Mouse (Mus musculus) forebrain, embryonic 11.5 days (tissue): ENCODE measurements around the gene Tpx2. TPM values are rescaled to one million over a fixed set of nuclear protein-coding genes. Genes with fewer than 3 reads are reported as not detected.
A peak's percentile ranks its signal among the peaks of the same experiment; 100 is the strongest.

Experiments
- ATAC-seq: fragments of 200-750 bp; cut with Nextera tagmentation; replicated peaks from 2 replicates; pipeline ENCODE4 v1.8.0; 2017; ENCODE audit warnings: moderate TSS enrichment; ENCODE audit not compliant: low FRiP score
- DNase-seq: peaks from one replicate; pipeline ENCODE4 v3.0.0-alpha.2; 2017; ENCODE audit warnings: low spot score
- H3K27ac ChIP-seq: fragments of 300-500 bp; sonication (generic); 2 replicates; pipeline ENCODE4 v1.5.1; 2014; ENCODE audit warnings: low read depth, low read length
- H3K27me3 ChIP-seq: fragments of 300-500 bp; sonication (generic); 2 replicates; pipeline ENCODE4 v1.6.1; 2014; ENCODE audit warnings: mild to moderate bottlenecking, low read length, mixed read lengths; ENCODE audit not compliant: control insufficient read depth, insufficient read depth
- H3K36me3 ChIP-seq: fragments of 300-500 bp; sonication (generic); 2 replicates; pipeline ENCODE4 v1.6.1; 2014; ENCODE audit warnings: mild to moderate bottlenecking, low read length, moderate library complexity, mixed read lengths; ENCODE audit not compliant: control insufficient read depth, insufficient read depth
- H3K4me1 ChIP-seq: fragments of 300-500 bp; sonication (generic); replicated peaks from 2 replicates; pipeline ENCODE4 v1.6.1; 2014; ENCODE audit warnings: low read length, mixed read lengths; ENCODE audit not compliant: control insufficient read depth, insufficient read depth
- H3K4me2 ChIP-seq: fragments of 300-500 bp; sonication (generic); 2 replicates; pipeline ENCODE4 v1.6.1; 2014; ENCODE audit warnings: low read depth, mild to moderate bottlenecking, low read length, moderate library complexity, mixed read lengths; ENCODE audit not compliant: severe bottlenecking
- H3K4me3 ChIP-seq: fragments of 300-500 bp; sonication (generic); 2 replicates; pipeline ENCODE4 v1.5.1; 2014; ENCODE audit warnings: low read depth, low read length
- H3K9ac ChIP-seq: fragments of 300-500 bp; sonication (generic); 2 replicates; pipeline ENCODE4 v1.6.1; 2014; ENCODE audit warnings: low read length
- H3K9me3 ChIP-seq: fragments of 300-500 bp; sonication (generic); 2 replicates; pipeline ENCODE4 v1.6.1; 2016; ENCODE audit warnings: low read length, mixed read lengths; ENCODE audit not compliant: control insufficient read depth
- WGBS: fragments of 180-500 bp; shearing (Covaris S2); extraction: QIAGEN DNeasy Blood & Tissue Kit; methylation state at CpG from one replicate; pipeline ENCODE4 v1.1.7; 2014; 5-methylcytosine and 5-hydroxymethylcytosine counted together
- microRNA-seq: library from miRNA; unstranded; fragments of <30 nt; microRNA quantifications from one replicate; pipeline ENCODE4, GENCODE M21; 2016; ENCODE audit not compliant: insufficient number of aligned reads
- polyA plus RNA-seq: library from polyadenylated mRNA; unstranded; fragments of >200 nt; fragmentation: Nextera tagmentation; extraction: Ambion mirVana; gene quantifications from 2 replicates; pipeline ENCODE4 v1.2.1, GENCODE M21; 2014

Tpx2 gene
- polyA plus RNA-seq, 1 experiment from 2014 or later, result 185 TPM

DNA sequence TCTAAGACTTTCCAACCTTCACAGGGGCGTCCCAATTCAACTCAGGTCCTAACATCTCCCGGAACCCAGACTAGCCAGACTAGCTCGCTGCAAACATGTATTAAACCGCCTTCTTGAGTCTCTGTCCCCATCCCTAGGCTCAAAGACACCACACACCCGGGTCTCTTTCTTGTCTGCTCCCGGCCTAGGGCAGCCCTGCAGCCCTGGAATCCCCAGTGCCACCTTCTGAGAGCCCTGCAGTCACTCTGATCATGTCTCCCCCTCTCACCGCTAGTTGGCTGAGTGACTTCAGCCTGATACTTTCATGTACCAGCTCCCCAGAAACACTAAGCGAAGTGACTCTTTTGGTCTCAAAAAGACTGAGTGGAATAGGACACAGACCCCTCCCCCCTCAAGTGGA lies 95.8 kb downstream of the Tpx2 start:
- H3K4me2 ChIP-seq, result peak overlapping the region; percentile 78
- peak overlapping the region; percentile 36 for H3K4me3 ChIP-seq
- DNase-seq (no peak), ATAC-seq (no peak)
- H3K27me3 ChIP-seq, result peaks cover 45% of the 10 kb centered on the region
- H3K36me3 ChIP-seq, result no peaks in the 10 kb centered on the region
- WGBS, result 7% methylated on average over 8 of the region's 8 CpGs
- no peak overlapping the region for H3K27ac ChIP-seq
- H3K9ac ChIP-seq, result peak overlapping the region; percentile 29; the same call in 1 of the 2 replicates
- no peaks in the 10 kb centered on the region for H3K9me3 ChIP-seq
- H3K4me1 ChIP-seq, result peaks cover 5% of the 10 kb centered on the region; the same call in 1 of the 2 replicates

DNA sequence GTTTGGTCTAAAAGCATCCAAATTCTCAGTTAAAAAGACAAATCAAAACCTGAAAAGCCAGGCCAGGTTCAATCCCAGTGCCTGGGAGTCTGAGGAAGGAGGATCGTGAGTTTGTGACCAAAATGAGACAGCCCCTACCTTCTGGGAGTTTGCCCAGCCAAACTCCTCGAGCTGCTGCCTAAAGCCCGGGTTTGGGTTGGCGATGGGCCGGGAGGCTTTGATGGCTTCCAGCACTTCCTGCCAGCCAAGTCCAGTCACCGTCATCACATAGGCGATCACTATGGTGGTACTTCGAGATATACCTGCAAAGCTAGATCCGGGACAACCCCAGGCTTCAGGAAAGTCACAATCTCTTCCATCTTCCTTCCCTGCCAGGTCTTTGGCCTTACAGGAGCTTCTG lies 96.2 kb downstream of the Tpx2 start:
- H3K36me3 ChIP-seq, result no peaks in the 10 kb centered on the region
- H3K9me3 ChIP-seq, result no peaks in the 10 kb centered on the region
- WGBS, result 63% methylated on average over 9 of the region's 9 CpGs
- ATAC-seq (no peak), DNase-seq (no peak)
- H3K4me3 ChIP-seq, result no peak overlapping the region
- H3K4me2 ChIP-seq, result no peak overlapping the region
- H3K27ac ChIP-seq, result no peak overlapping the region
- H3K9ac ChIP-seq, result no peak overlapping the region
- H3K27me3 ChIP-seq, result peaks cover 45% of the 10 kb centered on the region
- peaks cover 5% of the 10 kb centered on the region; the same call in 1 of the 2 replicates for H3K4me1 ChIP-seq

Small RNAs within 50 kb of the gene (microRNA-seq; reads per million reads assigned to microRNA genes)
- 6.7 reads per million for gene Mir5622

Other genes with a start within 250 kb of the Tpx2 start
- gene Defb45, start 248.6 kb upstream of the Tpx2 start, polyA plus RNA-seq, result not detected in 2 replicates
- gene Defb36, start 243.6 kb upstream of the Tpx2 start, polyA plus RNA-seq, result not detected in 2 replicates
- gene Defb25, start 224.9 kb upstream of the Tpx2 start, polyA plus RNA-seq, result not detected in 2 replicates
- 0.21 and 0.32 TPM in 2 replicates for gene Rem1, start 221.0 kb upstream of the Tpx2 start, polyA plus RNA-seq
- 110 and 112 TPM in 2 replicates for gene H13, start 178.5 kb upstream of the Tpx2 start, polyA plus RNA-seq
- 37.9 and 39.5 TPM in 2 replicates for gene Mcts2, start 160.9 kb upstream of the Tpx2 start, polyA plus RNA-seq
- 51.1 and 53.1 TPM in 2 replicates for gene Id1, start 111.7 kb upstream of the Tpx2 start, polyA plus RNA-seq
- gene Cox4i2, start 93.8 kb upstream of the Tpx2 start, polyA plus RNA-seq, result 4.6 and 5.5 TPM in 2 replicates
- gene Bcl2l1, start 16.2 kb upstream of the Tpx2 start, polyA plus RNA-seq, result 135 and 140 TPM in 2 replicates
- not detected in 2 replicates for gene Mylk2, start 63.4 kb downstream of the Tpx2 start, polyA plus RNA-seq
- gene Foxs1, start 85.2 kb downstream of the Tpx2 start, polyA plus RNA-seq, result 1.4 and 2.3 TPM in 2 replicates
- 0.80 and 0.99 TPM in 2 replicates for gene Dusp15, start 103.7 kb downstream of the Tpx2 start, polyA plus RNA-seq
- 1.5 and 1.6 TPM in 2 replicates for gene Ttll9, start 114.5 kb downstream of the Tpx2 start, polyA plus RNA-seq
- gene Pdrg1, start 167.5 kb downstream of the Tpx2 start, polyA plus RNA-seq, result 64.9 and 77.5 TPM in 2 replicates
- 0.09 and 0.24 TPM in 2 replicates for gene Xkr7, start 183.9 kb downstream of the Tpx2 start, polyA plus RNA-seq
- gene Ccm2l, start 218.0 kb downstream of the Tpx2 start, polyA plus RNA-seq, result 0.99 and 1.3 TPM in 2 replicates